Mouse (Mus musculus): ENCODE measurements around the gene Tmem91. TPM values are rescaled to one million over a fixed set of nuclear protein-coding genes. Genes with fewer than 3 reads are reported as not detected.
A peak's percentile ranks its signal among the peaks of the same experiment; 100 is the strongest.
"Not testable (repeated sequence)": the region's sequence is repeated elsewhere in the genome, so short reads cannot be mapped to it uniquely, and the experiment has no call there.

Tmem91 gene
- not detected for total RNA-seq (2021)
- long read RNA-seq, experiment 1, result 0 reads
- long read RNA-seq, experiment 2, result 0 reads

GRCm38 (mm10) chr7:25674719-25675300 is at the start of gene Tmem91:
TSS of gene Tmem91 (minus strand) at chr7:25675166.
- DNase-seq, result no peak

- DNase-seq, result not testable (repeated sequence)
Measured at GRCm38 (mm10) chr7:25721776-25722175, 46.8 kb upstream of the Tmem91 start.

DNA sequence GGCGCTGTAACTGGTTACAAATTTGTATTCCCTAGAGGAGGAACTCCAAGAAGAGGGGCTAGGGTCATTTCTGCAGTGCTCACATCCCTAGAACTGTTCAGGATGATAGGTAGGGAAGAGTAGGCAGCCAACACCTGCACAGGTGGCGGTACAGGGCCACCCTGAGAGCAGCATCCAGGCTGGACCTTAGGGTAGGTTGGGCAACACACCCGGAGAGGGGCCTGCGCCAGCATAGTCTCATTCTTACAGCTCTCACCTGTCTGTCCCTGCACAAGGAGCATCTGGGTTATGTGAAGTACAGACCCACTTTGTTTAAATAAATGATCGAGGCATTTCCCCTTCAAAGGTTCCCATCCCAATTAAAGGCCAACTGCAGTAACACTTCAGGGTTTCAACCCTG is 45.8 kb upstream of the Tmem91 start:
- DNase-seq, result no peak

- peak; percentile 78 to 83 for DNase-seq
Measured at GRCm38 (mm10) chr7:25719761-25720610, 45.0 kb upstream of the Tmem91 start.

DNA sequence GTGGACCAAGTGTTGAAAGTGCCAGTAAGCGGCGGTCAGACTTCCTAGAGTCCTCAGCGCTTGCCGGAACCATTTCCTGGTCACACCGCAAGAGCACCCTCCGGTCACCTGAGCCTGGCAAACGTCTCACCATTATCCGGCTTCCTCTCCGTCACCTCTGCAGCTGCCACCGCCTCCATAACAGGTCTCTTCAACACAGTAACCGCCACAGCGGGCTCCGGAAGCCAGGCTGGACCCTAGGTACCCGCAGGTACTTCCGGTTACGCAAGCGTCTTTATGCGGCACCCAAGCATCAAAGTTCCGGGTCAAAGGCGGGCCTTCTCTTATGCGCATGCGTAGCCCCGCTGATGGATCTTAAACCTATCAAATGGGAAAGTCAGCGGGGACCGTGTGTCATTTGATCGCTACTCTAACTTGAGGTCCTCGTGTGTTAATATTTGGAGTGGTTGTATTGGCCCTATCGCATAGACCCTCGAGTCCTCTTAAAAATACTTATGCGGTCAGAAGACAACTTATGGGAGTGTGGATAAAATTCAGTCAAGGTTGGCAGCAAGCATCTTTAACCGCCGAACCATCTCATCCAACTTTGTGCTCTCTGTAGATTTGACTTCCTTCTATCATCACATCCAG is 43.9 kb upstream of the Tmem91 start, which contains the start of gene Ccdc97:
TSS of gene Ccdc97 (minus strand) at position 301 of the 630 bp plus-strand sequence.
- DNase-seq, result peak; percentile 93

DNA sequence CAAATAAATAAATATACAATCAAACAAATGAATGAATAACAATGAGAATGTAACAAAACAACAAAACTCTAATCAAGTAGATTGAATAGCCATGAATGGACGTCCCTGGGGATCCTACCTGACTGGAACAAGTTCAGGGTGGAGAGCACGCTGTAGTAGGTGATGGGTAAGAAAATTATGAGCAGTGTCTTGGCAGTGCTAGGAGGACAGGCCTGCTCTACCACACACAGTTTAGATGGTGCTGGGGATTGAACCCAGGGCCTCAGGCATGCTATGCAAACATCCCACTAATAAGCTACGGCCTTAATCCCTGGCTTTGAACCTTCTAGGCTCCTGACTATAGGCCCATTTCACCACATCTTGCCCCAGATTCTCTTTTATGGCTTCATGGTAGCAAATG is 42.5 kb upstream of the Tmem91 start:
- DNase-seq, result no peak

GRCm38 (mm10) chr7:25715731-25716271 is 40.8 kb upstream of the Tmem91 start:
- DNase-seq, result no peak

DNA sequence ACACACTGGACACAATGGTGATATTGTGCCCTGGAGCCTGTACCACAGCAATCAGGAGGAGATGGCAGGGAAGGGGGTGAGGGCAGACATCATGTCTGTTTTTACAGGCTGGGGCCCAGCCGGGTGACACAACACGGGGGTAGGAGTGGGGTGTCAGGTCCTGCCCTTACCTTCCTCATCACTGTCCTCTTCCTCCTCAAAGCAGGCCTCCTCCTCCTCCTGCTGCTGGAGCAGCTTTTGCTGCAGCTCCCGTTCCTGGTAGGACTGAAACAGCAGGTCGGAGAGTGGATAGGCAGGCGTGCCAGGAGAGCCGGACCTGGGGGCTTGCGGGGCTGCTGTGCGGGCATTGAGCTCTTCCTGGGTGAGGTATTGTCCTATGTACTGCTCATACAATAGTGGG is 39.6 kb upstream of the Tmem91 start:
- DNase-seq, result no peak

DNA sequence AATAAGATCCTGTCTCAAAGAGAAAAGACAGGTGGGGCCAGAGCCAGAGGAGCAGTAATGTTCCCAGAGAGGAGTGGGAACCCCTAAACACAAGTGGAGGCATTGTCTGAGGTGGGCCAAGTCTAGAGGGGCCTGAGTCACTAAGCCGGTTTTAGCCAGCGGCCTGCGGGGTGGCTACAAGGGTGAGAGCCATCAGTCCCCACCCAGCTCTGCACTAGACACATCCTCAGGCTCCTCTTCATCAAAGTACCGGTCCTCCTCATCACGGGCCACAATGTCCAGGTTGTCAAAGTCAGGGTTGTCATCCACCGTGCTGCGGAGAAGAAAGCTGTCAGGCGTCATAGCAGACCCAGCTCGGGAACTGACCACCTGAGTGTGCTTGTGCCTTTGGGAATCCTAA is 37.8 kb upstream of the Tmem91 start:
- DNase-seq, result no peak

DNA sequence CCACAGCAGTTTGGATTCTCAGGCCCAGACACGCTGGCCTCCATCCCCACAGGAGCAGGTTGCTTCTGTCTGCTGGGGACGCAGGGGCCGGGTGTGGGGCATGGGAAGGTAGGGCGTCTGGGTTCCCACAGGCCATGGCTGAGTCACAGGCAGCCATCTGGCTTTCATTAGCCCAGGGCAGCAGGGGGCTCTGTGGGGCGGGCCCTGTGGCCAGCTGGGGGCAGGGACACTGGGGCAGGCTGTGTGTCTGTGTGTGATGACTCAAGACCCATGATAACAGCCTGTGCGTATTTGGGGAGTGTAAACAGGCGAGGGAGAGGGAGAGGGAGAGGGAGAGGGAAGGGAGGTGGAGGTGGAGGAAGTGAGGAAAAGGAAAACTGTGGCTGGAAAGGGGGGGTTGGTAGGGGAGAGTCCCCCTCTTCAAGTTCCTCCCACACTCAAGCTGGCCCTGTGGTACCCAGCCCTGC is 36.8 kb upstream of the Tmem91 start:
- DNase-seq, result peak; percentile 49 to 58

DNA sequence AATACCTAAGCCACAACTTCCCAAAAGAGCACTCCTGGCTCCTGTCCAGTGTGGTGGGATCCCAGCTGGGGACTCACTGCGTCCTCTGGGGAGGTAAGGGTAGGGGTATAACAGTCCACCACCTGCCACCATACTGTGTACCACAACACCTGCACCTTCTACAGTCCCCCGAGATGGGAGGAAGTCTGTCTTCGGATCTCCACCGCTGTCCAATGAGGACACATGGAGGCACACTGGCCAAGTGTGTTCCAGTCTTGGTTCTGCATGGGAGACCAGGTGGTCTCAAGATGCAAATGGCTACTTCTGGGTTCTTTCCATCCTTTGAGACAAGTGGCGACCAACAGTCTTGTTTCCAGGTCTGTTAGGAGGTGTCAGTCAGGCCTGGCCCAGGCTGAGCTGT is 36.2 kb upstream of the Tmem91 start:
- no peak for DNase-seq

DNA sequence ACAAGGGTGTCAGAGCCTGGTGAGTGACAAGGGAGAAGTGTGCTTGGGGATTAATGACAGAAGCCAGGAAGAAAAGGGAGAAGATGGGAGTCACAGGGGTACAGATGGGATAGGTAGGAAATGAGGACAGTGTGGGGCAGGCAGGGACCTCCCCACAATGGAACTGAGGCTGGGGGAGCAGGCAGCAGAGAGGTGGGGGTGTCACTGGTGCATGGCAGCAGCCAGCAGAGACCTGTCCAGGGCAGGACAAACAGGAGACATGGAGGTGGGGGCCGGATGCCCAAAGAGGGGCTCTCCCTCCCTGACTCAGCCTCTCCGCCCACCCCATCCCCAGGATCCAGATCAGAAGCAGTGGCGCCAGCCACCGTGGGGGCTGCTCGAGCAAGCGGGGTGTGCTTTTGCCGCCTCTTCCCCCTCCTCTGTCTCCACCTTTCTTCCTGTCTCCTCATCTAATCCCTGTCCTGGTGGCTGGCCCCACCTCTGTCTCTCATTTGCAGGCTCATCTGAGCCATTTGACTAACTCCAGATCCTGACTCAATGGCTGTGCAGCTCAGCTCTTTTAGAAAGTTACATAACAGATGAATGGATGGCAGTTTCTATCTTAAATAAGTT is 35.7 kb upstream of the Tmem91 start:
- DNase-seq, result peak in 1 of 2 experiments; percentile 45

- DNase-seq, result peak in 1 of 2 experiments; percentile 31
Measured at GRCm38 (mm10) chr7:25709961-25710360, 35.0 kb upstream of the Tmem91 start.

GRCm38 (mm10) chr7:25707581-25708292 is 32.8 kb upstream of the Tmem91 start:
- DNase-seq, result peak; percentile 49 to 66

- no peak for DNase-seq
Measured at GRCm38 (mm10) chr7:25706578-25707170, 31.7 kb upstream of the Tmem91 start.

GRCm38 (mm10) chr7:25705801-25706251 is 30.9 kb upstream of the Tmem91 start:
- peak in 1 of 2 experiments; percentile 48 for DNase-seq

DNA sequence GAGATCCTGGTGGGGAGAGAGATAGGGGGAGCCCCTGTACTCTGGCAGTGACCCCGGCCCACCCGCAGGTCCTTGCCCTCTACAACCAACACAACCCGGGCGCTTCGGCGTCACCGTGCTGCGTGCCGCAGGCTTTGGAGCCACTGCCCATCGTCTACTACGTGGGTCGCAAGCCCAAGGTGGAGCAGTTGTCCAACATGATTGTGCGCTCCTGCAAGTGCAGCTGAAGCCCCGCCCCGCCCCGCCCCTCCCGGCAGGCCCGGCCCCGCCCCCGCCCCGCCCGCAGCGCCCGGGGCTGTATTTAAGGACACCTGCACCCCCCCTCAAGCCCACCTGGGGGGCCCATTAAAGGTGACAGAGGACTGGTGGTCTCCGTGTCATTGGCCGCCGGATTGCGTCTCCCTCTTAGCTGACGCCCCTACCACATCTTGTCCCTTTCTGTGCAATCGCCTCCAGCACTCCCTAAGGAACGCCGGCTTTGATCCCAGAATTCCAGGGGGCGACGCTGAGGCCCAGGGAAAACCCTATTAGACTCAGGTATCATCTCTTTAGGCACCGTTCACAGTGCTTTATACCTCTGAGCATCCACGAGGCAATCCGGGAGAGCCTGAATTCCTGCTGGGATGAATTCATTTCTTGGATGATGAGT is 29.9 kb upstream of the Tmem91 start:
- DNase-seq, result peak in 1 of 2 experiments; percentile 50

DNA sequence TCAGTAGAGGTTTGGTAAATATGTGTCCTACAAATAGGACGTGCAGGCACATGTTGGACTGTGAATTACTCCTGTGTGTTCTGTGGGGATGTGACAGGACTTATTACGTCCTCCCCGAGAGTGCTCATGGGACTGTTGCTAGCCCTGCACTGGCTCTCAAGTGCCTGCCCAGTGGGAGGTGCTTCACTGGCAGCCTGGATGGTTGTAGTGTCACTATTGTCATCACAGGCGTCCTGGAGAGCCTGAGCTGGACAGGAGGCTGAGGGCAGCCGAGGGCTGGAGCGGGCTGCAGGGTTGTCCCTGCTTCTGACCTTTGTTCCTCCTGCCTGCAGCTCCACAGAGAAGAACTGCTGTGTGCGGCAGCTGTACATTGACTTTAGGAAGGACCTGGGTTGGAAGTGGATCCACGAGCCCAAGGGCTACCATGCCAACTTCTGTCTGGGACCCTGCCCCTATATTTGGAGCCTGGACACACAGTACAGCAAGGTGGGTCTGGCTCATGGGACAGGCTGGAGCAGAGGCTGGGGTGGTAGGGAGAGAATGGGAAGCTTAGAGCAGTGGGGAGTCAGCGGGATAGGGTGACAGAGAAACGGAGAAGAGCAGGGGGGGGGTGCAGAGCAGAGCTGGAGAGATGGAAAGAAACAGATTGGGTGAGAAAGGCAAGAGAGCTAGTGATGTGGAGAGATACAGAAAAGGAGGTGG is 29.0 kb upstream of the Tmem91 start:
- peak in 1 of 2 experiments; percentile 55 for DNase-seq

- DNase-seq, result no peak
Measured at GRCm38 (mm10) chr7:25702350-25702749, 27.4 kb upstream of the Tmem91 start.

- no peak for DNase-seq
Measured at GRCm38 (mm10) chr7:25700732-25701131, 25.8 kb upstream of the Tmem91 start.

All from adrenal gland, postnatal 36 days (tissue).